ENCODE assay signal across 9 mouse cellular contexts in genomic region chr15:100972795-100973194, GRCm38 (mm10).
DNase-seq lines count a peak whose midpoint lies in the region; ATAC-seq and TF ChIP-seq lines count a peak whose summit lies in the region.
"Had no signal": no experiment of that assay in that cellular context is flagged by ENCODE, and none has a peak within 500 bp of the region (broad histone marks: within the 10 kb centered on the region; RNA-seq: fewer than 3 reads in every experiment).

No protein-coding gene starts in this region.

- H3K4me2 ChIP-seq in midbrain, postnatal 0 days (ENCODE audit: low read depth, low read length, poor library complexity, severe bottlenecking) = no peak overlapping the region
- no peak overlapping the region for H3K4me2 ChIP-seq in midbrain, embryonic 15.5 days
- no peak overlapping the region for H3K4me2 ChIP-seq in intestine, postnatal 0 days (replicated peaks; ENCODE audit: low read depth)

- H3K9me3 ChIP-seq in midbrain, postnatal 0 days (ENCODE audit: low read length) = no peaks in the 10 kb centered on the region
- H3K9me3 ChIP-seq in midbrain, embryonic 15.5 days = no peaks in the 10 kb centered on the region
- no peaks in the 10 kb centered on the region for H3K9me3 ChIP-seq in intestine, postnatal 0 days (ENCODE audit: control insufficient read depth)

- no peaks in the 10 kb centered on the region for H3K4me1 ChIP-seq in midbrain, postnatal 0 days (ENCODE audit: insufficient read depth, low read length)
- no peaks in the 10 kb centered on the region for H3K4me1 ChIP-seq in midbrain, embryonic 15.5 days
- no peaks in the 10 kb centered on the region for H3K4me1 ChIP-seq in intestine, postnatal 0 days (replicated peaks; ENCODE audit: control insufficient read depth, insufficient read depth, low read length)

- TF ChIP-seq CTCF in midbrain, postnatal 0 days (IDR thresholded peaks at IDR 0.05) = no peak
- peak; percentile 38 for TF ChIP-seq CTCF in intestine, postnatal 0 days (IDR thresholded peaks at IDR 0.05; ENCODE audit: low read depth)

- H3K9ac ChIP-seq in midbrain, postnatal 0 days (replicated peaks; ENCODE audit: low read length, poor library complexity, severe bottlenecking) = no peak overlapping the region
- H3K9ac ChIP-seq in midbrain, embryonic 15.5 days = no peak overlapping the region
- no peak overlapping the region for H3K9ac ChIP-seq in intestine, postnatal 0 days (ENCODE audit: low read depth, low read length)

- peaks cover 29% of the 10 kb centered on the region for H3K36me3 ChIP-seq in midbrain, postnatal 0 days (ENCODE audit: insufficient read depth, low read length)
- H3K36me3 ChIP-seq in midbrain, embryonic 15.5 days (replicated peaks) = peaks cover 22% of the 10 kb centered on the region; the same call in 1 of the 2 replicates
- H3K36me3 ChIP-seq in intestine, postnatal 0 days (ENCODE audit: control insufficient read depth, insufficient read depth) = no peaks in the 10 kb centered on the region

- DNase-seq in cerebellum, postnatal 10 days = peak; percentile 35 to 52
- no peak for DNase-seq in cerebellum, postnatal 36 days
- DNase-seq in midbrain, postnatal 0 days (ENCODE audit: low spot score) = peak; percentile 60
- peak; percentile 8 for DNase-seq in thymus, postnatal 25 days
- no peak for DNase-seq in gastrocnemius, postnatal 25 days
- DNase-seq in cerebellum, adult 18-20 months = no peak
- DNase-seq: heart, postnatal 14 days had no signal

- H3K27me3 ChIP-seq in midbrain, postnatal 0 days (ENCODE audit: insufficient read depth, low read length) = no peaks in the 10 kb centered on the region
- H3K27me3 ChIP-seq in midbrain, embryonic 15.5 days (replicated peaks) = no peaks in the 10 kb centered on the region
- H3K27me3 ChIP-seq in intestine, postnatal 0 days (replicated peaks; ENCODE audit: control insufficient read depth, insufficient read depth, low read length) = no peaks in the 10 kb centered on the region

- H3K4me3 ChIP-seq in midbrain, postnatal 0 days (ENCODE audit: low read depth, low read length) = no peak overlapping the region
- H3K4me3 ChIP-seq in midbrain, embryonic 15.5 days = no peak overlapping the region
- H3K4me3 ChIP-seq in intestine, postnatal 0 days (ENCODE audit: low read depth, low read length) = no peak overlapping the region

- WGBS in midbrain, postnatal 0 days = 38% methylated on average over 11 of the region's 11 CpGs
- WGBS in midbrain, embryonic 15.5 days = 39% methylated on average over 11 of the region's 11 CpGs
- 16% methylated on average over 11 of the region's 11 CpGs for WGBS in intestine, postnatal 0 days

- no peak for ATAC-seq in midbrain, postnatal 0 days (ENCODE audit: low FRiP score)
- no peak for ATAC-seq in midbrain, embryonic 15.5 days (replicated peaks)
- ATAC-seq in intestine, postnatal 0 days = peak; percentile 80

- H3K27ac ChIP-seq in midbrain, postnatal 0 days (ENCODE audit: low read depth, low read length) = no peak overlapping the region
- no peak overlapping the region for H3K27ac ChIP-seq in midbrain, embryonic 15.5 days
- no peak overlapping the region for H3K27ac ChIP-seq in intestine, postnatal 0 days (ENCODE audit: low read depth, low read length)

Comparison
In these comparisons a context has a peak if more than half of its experiments do, and no peak if none do; other contexts are left out.
1. DNase-seq: peak in cerebellum, postnatal 10 days (2 of 2), midbrain, postnatal 0 days (single experiment) and thymus, postnatal 25 days (single experiment); none in cerebellum, postnatal 36 days (0 of 2), gastrocnemius, postnatal 25 days (single experiment) and cerebellum, adult 18-20 months (0 of 2).